Mouse (Mus musculus): Measurements from ENCODE around the gene Rpl18a.

Gene Rpl18a

GRCm38 (mm10) chr8:70879500-70879899 lies 17.7 kb downstream of the Rpl18a start:
- no peak for DNase-seq

- no peak for DNase-seq
Observed at GRCm38 (mm10) chr8:70878178-70878577, 19.0 kb downstream of the Rpl18a start.

GRCm38 (mm10) chr8:70876382-70876781 lies 20.8 kb downstream of the Rpl18a start:
- DNase-seq = no peak

GRCm38 (mm10) chr8:70874441-70874840 lies 22.8 kb downstream of the Rpl18a start:
- no peak for DNase-seq

- DNase-seq = peak; percentile 92 to 93
Observed at GRCm38 (mm10) chr8:70873364-70873985, 23.7 kb downstream of the Rpl18a start, which contains the start of gene Ccdc124. Gene Ccdc124 (minus strand): TSS chr8:70873935.

GRCm38 (mm10) chr8:70872643-70873363 lies 24.4 kb downstream of the Rpl18a start:
- DNase-seq = no peak

GRCm38 (mm10) chr8:70871195-70871807 lies 25.9 kb downstream of the Rpl18a start:
- no peak for DNase-seq

- peak; percentile 71 to 72 for DNase-seq
Observed at GRCm38 (mm10) chr8:70869601-70870041, 27.6 kb downstream of the Rpl18a start.

GRCm38 (mm10) chr8:70869199-70869571 lies 28.0 kb downstream of the Rpl18a start:
- no peak for DNase-seq

- DNase-seq = peak; percentile 68 to 78
Observed at GRCm38 (mm10) chr8:70868559-70869198, 28.5 kb downstream of the Rpl18a start.

- DNase-seq = no peak
Observed at GRCm38 (mm10) chr8:70866566-70866965, 30.6 kb downstream of the Rpl18a start.

GRCm38 (mm10) chr8:70866001-70866520 lies 31.2 kb downstream of the Rpl18a start:
- DNase-seq = no peak

GRCm38 (mm10) chr8:70865350-70866000 lies 31.7 kb downstream of the Rpl18a start:
- DNase-seq = peak; percentile 99

GRCm38 (mm10) chr8:70864712-70865221 lies 32.4 kb downstream of the Rpl18a start:
- DNase-seq = peak; percentile 40 to 61

GRCm38 (mm10) chr8:70863956-70864711 lies 33.1 kb downstream of the Rpl18a start:
- DNase-seq = peak in 1 of 2 experiments; percentile 46

GRCm38 (mm10) chr8:70862824-70863641 lies 34.2 kb downstream of the Rpl18a start, which contains the start of gene Kcnn1:
Gene Kcnn1 (minus strand): TSS chr8:70863258.
- peak in 1 of 2 experiments; percentile 48 for DNase-seq

GRCm38 (mm10) chr8:70857516-70857915 lies 39.7 kb downstream of the Rpl18a start:
- peak in 1 of 2 experiments; percentile 40 for DNase-seq

GRCm38 (mm10) chr8:70856541-70857197 lies 40.5 kb downstream of the Rpl18a start:
- DNase-seq = peak in 1 of 2 experiments; percentile 52

- no peak for DNase-seq
Observed at GRCm38 (mm10) chr8:70856028-70856427, 41.2 kb downstream of the Rpl18a start.

GRCm38 (mm10) chr8:70853863-70854262 lies 43.3 kb downstream of the Rpl18a start:
- no peak for DNase-seq
